Mouse (Mus musculus): ENCODE results near the gene Krt35. TPM values are rescaled to one million over a fixed set of nuclear protein-coding genes. Genes with fewer than 3 reads are reported as not detected.

Krt35 gene
- total RNA-seq, 2 experiments from 2014 or later = not detected

- DNase-seq (ENCODE audit: extremely low spot score in 1 of 2, low spot score in 1 of 2) = no peak
Observed at GRCm38 (mm10) chr11:100067293-100068036, 28.6 kb downstream of the Krt35 start.

- DNase-seq (ENCODE audit: extremely low spot score in 1 of 2, low spot score in 1 of 2) = no peak
Observed at GRCm38 (mm10) chr11:100066236-100067010, 29.6 kb downstream of the Krt35 start.

DNA sequence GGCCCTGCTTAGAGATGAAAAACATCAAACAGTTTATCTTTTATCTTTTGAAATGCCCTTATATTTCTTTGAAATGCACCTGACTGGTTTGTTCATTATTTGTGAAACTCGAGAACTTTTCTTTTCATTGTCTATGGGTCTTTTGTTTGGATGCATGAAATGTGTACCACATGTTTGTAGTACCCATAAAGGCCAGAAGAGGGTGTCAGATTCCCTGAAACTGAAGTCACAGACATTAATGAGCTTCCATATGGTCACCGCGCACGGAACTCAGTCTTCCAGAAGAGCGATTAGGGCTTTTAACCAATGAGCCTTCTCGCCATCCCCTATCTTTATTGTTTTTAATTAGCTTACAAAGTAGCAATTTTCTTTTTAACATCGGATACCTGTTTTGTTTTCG is 37.2 kb downstream of the Krt35 start:
- DNase-seq (ENCODE audit: extremely low spot score in 1 of 2, low spot score in 1 of 2) = no peak

- no peak for DNase-seq (ENCODE audit: extremely low spot score in 1 of 2, low spot score in 1 of 2)
Observed at GRCm38 (mm10) chr11:100055686-100056655, 40.1 kb downstream of the Krt35 start.

GRCm38 (mm10) chr11:100050451-100050850 is 45.6 kb downstream of the Krt35 start, which contains the start of gene Krt31:
Gene Krt31, minus strand, starts transcription at chr11:100050551.
- no peak for DNase-seq (ENCODE audit: extremely low spot score in 1 of 2, low spot score in 1 of 2)

GRCm38 (mm10) chr11:100047193-100047592 is 48.8 kb downstream of the Krt35 start:
- DNase-seq (ENCODE audit: extremely low spot score in 1 of 2, low spot score in 1 of 2) = no peak

- DNase-seq (ENCODE audit: extremely low spot score in 1 of 2, low spot score in 1 of 2) = no peak
Observed at GRCm38 (mm10) chr11:100046303-100046866, 49.7 kb downstream of the Krt35 start.

Other genes with a start within 250 kb of the Krt35 start
- gene Krtap4-16, start 244.6 kb downstream of the Krt35 start, total RNA-seq (2021) = not detected
- gene Gm11568, start 238.3 kb downstream of the Krt35 start, total RNA-seq (2021) = not detected
- gene Gm11559, start 231.8 kb downstream of the Krt35 start, total RNA-seq (2021) = not detected
- not detected for gene Krtap9-1, start 222.9 kb downstream of the Krt35 start, total RNA-seq (2021)
- gene Gm11567, start 217.1 kb downstream of the Krt35 start, total RNA-seq (2021) = not detected
- not detected for gene Krtap31-1, start 188.3 kb downstream of the Krt35 start, total RNA-seq (2021)
- gene Gm11565, start 181.5 kb downstream of the Krt35 start, total RNA-seq (2021) = not detected
- not detected for gene Krtap31-2, start 159.9 kb downstream of the Krt35 start, total RNA-seq (2021)
- not detected for gene Krtap9-5, start 147.8 kb downstream of the Krt35 start, total RNA-seq (2021)
- not detected for gene Krtap29-1, start 117.2 kb downstream of the Krt35 start, total RNA-seq (2021)
- not detected for gene Krtap16-1, start 109.6 kb downstream of the Krt35 start, total RNA-seq (2021)
- not detected for gene Krtap17-1, start 102.2 kb downstream of the Krt35 start, total RNA-seq (2021)
- gene Krt33a, start 80.0 kb downstream of the Krt35 start, total RNA-seq (2021) = not detected
- not detected for gene Krt33b, start 66.4 kb downstream of the Krt35 start, total RNA-seq (2021)
- gene Krt34, start 54.7 kb downstream of the Krt35 start, total RNA-seq (2021) = not detected
- not detected for gene Krt31, start 45.7 kb downstream of the Krt35 start, total RNA-seq (2021)
- not detected for gene Krt32, start 8.0 kb downstream of the Krt35 start, total RNA-seq (2021)
- gene Krt36, start 9.4 kb upstream of the Krt35 start, total RNA-seq (2021) = not detected
- not detected for gene Krt13, start 25.3 kb upstream of the Krt35 start, total RNA-seq (2021)
- under 1 TPM in 1 of 2 experiments, not detected in 1; 0.98 TPM for gene Krt15, start 39.7 kb upstream of the Krt35 start, total RNA-seq (2021)
- under 1 TPM in 1 of 2 experiments, not detected in 1; 0.34 TPM for gene Krt19, start 52.4 kb upstream of the Krt35 start, total RNA-seq (2021)
- 1 to 10 TPM; 2.1 to 4.0 TPM for gene Krt9, start 97.0 kb upstream of the Krt35 start, total RNA-seq (2021)
- not detected for gene Krt14, start 111.3 kb upstream of the Krt35 start, total RNA-seq (2021)
- gene Krt16, start 152.7 kb upstream of the Krt35 start, total RNA-seq (2021) = not detected
- not detected for gene Krt17, start 164.8 kb upstream of the Krt35 start, total RNA-seq (2021)
- not detected for gene Krt42, start 173.6 kb upstream of the Krt35 start, total RNA-seq (2021)
- 100 to 1,000 TPM; 723 to 806 TPM for gene Eif1, start 223.6 kb upstream of the Krt35 start, total RNA-seq (2021)
- not detected for gene Gast, start 238.2 kb upstream of the Krt35 start, total RNA-seq (2021)